Mouse (Mus musculus) MEL (cell line): ENCODE results near the gene Pla2g16. TPM values are rescaled to one million over a fixed set of nuclear protein-coding genes. Genes with fewer than 3 reads are reported as not detected.
A peak's percentile ranks its signal among the peaks of the same experiment; 100 is the strongest.

Experiments used
- DNase-seq: peaks from one replicate; pipeline ENCODE4 v3.0.0; 2011; ENCODE audit warnings: low read depth, low spot score
- H3K27ac ChIP-seq: 2 replicates; pipeline ENCODE4 v1.5.1; 2012; ENCODE audit warnings: low read depth, mild to moderate bottlenecking, control low read depth, low read length, moderate library complexity; ENCODE audit not compliant: control insufficient read depth
- H3K27me3 ChIP-seq, 2 experiments: fragments of 150-350 bp in 1 of 2; sonication (generic) in 1 of 2; 2 replicates each; pipeline ENCODE4 v1.6.1; 2012; ENCODE audit warnings: low read length in 2 of 2, mild to moderate bottlenecking in 2 of 2, improper control_type of control experiment in 1 of 2, moderate library complexity in 1 of 2; ENCODE audit not compliant: insufficient read depth in 2 of 2, control insufficient read depth in 1 of 2
- H3K36me3 ChIP-seq, 2 experiments: 2 replicates each; pipeline ENCODE4 v1.6.1; 2012 to 2014; ENCODE audit warnings: low read length in 2 of 2, improper control_type of control experiment in 1 of 2, inconsistent platforms in 1 of 2, mild to moderate bottlenecking in 1 of 2; ENCODE audit not compliant: insufficient read depth in 2 of 2, control insufficient read depth in 1 of 2
- H3K4me1 ChIP-seq, 2 experiments: fragments of 150-350 bp in 1 of 2; sonication (generic) in 1 of 2; 2 replicates each; pipeline ENCODE4 v1.6.1; 2012; ENCODE audit warnings: low read length in 2 of 2, improper control_type of control experiment in 1 of 2, mild to moderate bottlenecking in 1 of 2; ENCODE audit not compliant: insufficient read depth in 2 of 2, control insufficient read depth in 1 of 2
- H3K4me3 ChIP-seq, 2 experiments: fragments of 150-350 bp in 1 of 2; sonication (generic) in 1 of 2; 2 replicates each; pipeline ENCODE4 v1.5.1; 2012; ENCODE audit warnings: low read depth in 2 of 2, low read length in 2 of 2, mild to moderate bottlenecking in 2 of 2, moderate library complexity in 2 of 2, control low read depth in 1 of 2, improper control_type of control experiment in 1 of 2; ENCODE audit not compliant: control insufficient read depth in 1 of 2, insufficient read depth in 1 of 2
- H3K79me2 ChIP-seq: 2 replicates; pipeline ENCODE4 v1.6.1; 2012; ENCODE audit warnings: mild to moderate bottlenecking, low read length, moderate library complexity; ENCODE audit not compliant: control insufficient read depth, poor library complexity, insufficient read depth
- H3K9ac ChIP-seq: 2 replicates; pipeline ENCODE4 v1.6.1; 2012; ENCODE audit warnings: low read depth, mild to moderate bottlenecking, control low read depth, low read length, moderate library complexity; ENCODE audit not compliant: control insufficient read depth, poor library complexity, severe bottlenecking
- H3K9me3 ChIP-seq: fragments of 150-350 bp; sonication (generic); replicated peaks from 2 replicates; pipeline ENCODE4 v1.6.1; 2012; ENCODE audit warnings: mild to moderate bottlenecking, low read length, improper control_type of control experiment, moderate library complexity; ENCODE audit not compliant: insufficient read depth
- BHLHE40 ChIP-seq: IDR thresholded peaks from 2 replicates; pipeline ENCODE4 v1.6.1; 2012; ENCODE audit warnings: low read depth, mild to moderate bottlenecking, inconsistent platforms, low read length, improper control_type of control experiment, borderline replicate concordance
- E2F4 ChIP-seq: IDR thresholded peaks from 2 replicates; pipeline ENCODE4 v1.6.1; 2011; ENCODE audit warnings: low read depth, low read length, improper control_type of control experiment, borderline replicate concordance
- EP300 ChIP-seq, 2 experiments: IDR thresholded peaks; 2 replicates each; pipeline ENCODE4 v1.6.1; 2011; ENCODE audit warnings: improper control_type of control experiment in 2 of 2, low read length in 2 of 2, low read depth in 1 of 2, mild to moderate bottlenecking in 1 of 2
- GABPA ChIP-seq: IDR thresholded peaks from 2 replicates; pipeline ENCODE4 v1.6.1; 2012; ENCODE audit warnings: low read depth, mild to moderate bottlenecking, inconsistent platforms, low read length, improper control_type of control experiment, moderate library complexity
- GATA1 ChIP-seq: IDR thresholded peaks from 2 replicates; pipeline ENCODE4 v1.6.1; 2011; ENCODE audit warnings: low read depth, low read length, improper control_type of control experiment
- HCFC1 ChIP-seq: IDR thresholded peaks from 2 replicates; pipeline ENCODE4 v1.6.1; 2012; ENCODE audit warnings: low read depth, mild to moderate bottlenecking, inconsistent platforms, low read length, improper control_type of control experiment, moderate library complexity
- KAT2A ChIP-seq: conservative IDR thresholded peaks from 2 replicates; pipeline ENCODE4 v1.6.1; 2012; ENCODE audit warnings: low read depth, low read length, improper control_type of control experiment, inconsistent platforms
- NELFE ChIP-seq: IDR thresholded peaks from 2 replicates; pipeline ENCODE4 v1.6.1; 2011; ENCODE audit warnings: low read depth, low read length, improper control_type of control experiment
- POLR2AphosphoS5 ChIP-seq: IDR thresholded peaks from 2 replicates; pipeline ENCODE4 v1.6.1; 2012; ENCODE audit warnings: low read depth, borderline replicate concordance, mild to moderate bottlenecking, inconsistent platforms, low read length, moderate library complexity, mixed read lengths
- RCOR1 ChIP-seq: IDR thresholded peaks from 2 replicates; pipeline ENCODE4 v1.6.1; 2012; ENCODE audit warnings: low read depth, mild to moderate bottlenecking, inconsistent platforms, low read length, improper control_type of control experiment
- SMC3 ChIP-seq: IDR thresholded peaks from 2 replicates; pipeline ENCODE4 v1.6.1; 2011; ENCODE audit warnings: low read depth, low read length, improper control_type of control experiment
- TAL1 ChIP-seq: IDR thresholded peaks from 2 replicates; pipeline ENCODE4 v1.6.1; 2012; ENCODE audit warnings: mild to moderate bottlenecking, inconsistent platforms, low read length, moderate library complexity, mixed read lengths
- USF2 ChIP-seq, 2 experiments: IDR thresholded peaks; 2 replicates each; pipeline ENCODE4 v1.6.1; 2011 to 2012; ENCODE audit warnings: improper control_type of control experiment in 2 of 2, low read length in 2 of 2, borderline replicate concordance in 1 of 2, inconsistent platforms in 1 of 2, low read depth in 1 of 2, mild to moderate bottlenecking in 1 of 2; ENCODE audit not compliant: insufficient read depth in 1 of 2
- ZNF384 ChIP-seq: IDR thresholded peaks from 2 replicates; pipeline ENCODE4 v1.6.1; 2012; ENCODE audit warnings: low read depth, mild to moderate bottlenecking, inconsistent platforms, low read length, improper control_type of control experiment
- polyA plus RNA-seq, 2 experiments: library from polyadenylated mRNA; stranded (reverse) in 1 of 2; unstranded in 1 of 2; fragments of >175 nt in 1 of 2; fragments of >200 nt in 1 of 2; gene quantifications; 2 replicates each; pipeline versions ENCODE4 v1.2.1 to v1.2.4; 2012; ENCODE audit warnings: low replicate concordance in 2 of 2, low read depth in 1 of 2; ENCODE audit not compliant: insufficient read length in 2 of 2, insufficient read depth in 1 of 2, missing spikeins in 1 of 2
- total RNA-seq: library from RNA; depleted of rRNA; stranded (reverse); fragments of 300-350 nt; gene quantifications from 2 replicates; pipeline ENCODE4 v1.2.3, GENCODE M21; 2012

Gene Pla2g16
- total and polyA plus RNA-seq, 3 experiments, result 19.0 to 24.7 TPM; not detected in 1

- Histone ChIP-seq H3K27ac (no peak overlapping the region), H3K27me3 (no peaks in the 10 kb centered on the region), H3K79me2 (no peaks in the 10 kb centered on the region), H3K9ac (no peak overlapping the region), H3K4me3 (no peak overlapping the region), H3K4me1 (peaks cover 4 to 14% of the 10 kb centered on the region in 2 experiments), H3K9me3 (no peaks in the 10 kb centered on the region), H3K36me3 (peaks cover 0 to 11% of the 10 kb centered on the region in 2 experiments; a peak in 2 of 4 replicates)
- TF ChIP-seq E2F4, result no peak
- peak in 1 of 2 experiments; percentile 29; a peak in 1 of 4 replicates for TF ChIP-seq EP300 (IDR thresholded peaks at IDR 0.05; ENCODE audit: low read depth in 1 of 2, low read length in 2 of 2)
- TF ChIP-seq NELFE, result no peak
- TF ChIP-seq TAL1, result no peak
- peak; percentile 51 for TF ChIP-seq GATA1
- no peak for TF ChIP-seq SMC3
- no peak for TF ChIP-seq KAT2A
- peak; percentile 63 for TF ChIP-seq RCOR1
- TF ChIP-seq ZNF384, result peak; percentile 65
- TF ChIP-seq GABPA, result no peak
- no peak for DNase-seq
Measured at GRCm38 (mm10) chr19:7563676-7564075, 6.4 kb downstream of the Pla2g16 start.

GRCm38 (mm10) chr19:7564457-7564856, 7.2 kb downstream of the Pla2g16 start:
- peaks cover 2 to 14% of the 10 kb centered on the region in 2 experiments for H3K4me1 ChIP-seq
- H3K79me2 ChIP-seq, result no peaks in the 10 kb centered on the region
- H3K9ac ChIP-seq, result no peak overlapping the region
- TF ChIP-seq ZNF384, result no peak
- no peak for TF ChIP-seq BHLHE40
- no peak for TF ChIP-seq HCFC1
- TF ChIP-seq POLR2AphosphoS5, result no peak
- no peak for TF ChIP-seq TAL1
- no peak for TF ChIP-seq USF2 (IDR thresholded peaks at IDR 0.05; ENCODE audit: borderline replicate concordance in 1 of 2, insufficient read depth in 1 of 2, low read depth in 1 of 2, low read length in 2 of 2)
- no peak for TF ChIP-seq RCOR1
- no peak for DNase-seq
- peaks cover 0 to 11% of the 10 kb centered on the region in 2 experiments; a peak in 2 of 4 replicates for H3K36me3 ChIP-seq
- no peak overlapping the region for H3K27ac ChIP-seq
- H3K9me3 ChIP-seq, result no peaks in the 10 kb centered on the region
- no peaks in the 10 kb centered on the region for H3K27me3 ChIP-seq
- H3K4me3 ChIP-seq, result no peak overlapping the region
